Mouse (Mus musculus): ENCODE results near the gene Gm8127.
"Not testable (repeated sequence)": the region's sequence is repeated elsewhere in the genome, so short reads cannot be mapped to it uniquely, and the experiment has no call there.

Gm8127 gene

GRCm38 (mm10) chr14:43293503-43293902 lies at the start of gene Gm8127:
Gm8127 (minus strand) TSS chr14:43293832.
- in situ Hi-C loops (cut with MboI): not testable (repeated sequence)

DNA sequence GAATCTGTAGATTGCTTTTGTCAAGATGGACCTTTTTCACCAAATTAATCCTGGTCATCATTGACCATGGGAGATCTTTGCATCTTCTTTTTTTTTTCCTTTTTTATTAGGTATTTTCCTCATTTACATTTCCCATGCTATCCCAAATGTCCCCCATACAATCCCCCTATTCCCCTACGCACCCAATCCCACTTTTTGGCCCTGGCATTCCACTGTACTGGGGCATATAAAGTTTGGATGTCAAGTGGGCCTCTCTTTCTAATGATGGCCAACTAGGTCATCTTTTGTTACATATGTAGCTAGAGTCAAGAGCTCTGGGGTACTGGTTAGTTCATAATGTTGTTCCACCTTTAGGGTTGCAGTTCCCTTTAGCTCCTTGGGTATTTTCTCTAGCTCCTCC lies 44.0 kb upstream of the Gm8127 start:
- in situ Hi-C loops (cut with MboI): not testable (repeated sequence)

- in situ Hi-C loops (cut with MboI): not testable (repeated sequence)
Observed at GRCm38 (mm10) chr14:43331362-43331880, 37.8 kb upstream of the Gm8127 start.

GRCm38 (mm10) chr14:43328603-43329002 lies 35.0 kb upstream of the Gm8127 start:
- in situ Hi-C loops (cut with MboI): not testable (repeated sequence)

DNA sequence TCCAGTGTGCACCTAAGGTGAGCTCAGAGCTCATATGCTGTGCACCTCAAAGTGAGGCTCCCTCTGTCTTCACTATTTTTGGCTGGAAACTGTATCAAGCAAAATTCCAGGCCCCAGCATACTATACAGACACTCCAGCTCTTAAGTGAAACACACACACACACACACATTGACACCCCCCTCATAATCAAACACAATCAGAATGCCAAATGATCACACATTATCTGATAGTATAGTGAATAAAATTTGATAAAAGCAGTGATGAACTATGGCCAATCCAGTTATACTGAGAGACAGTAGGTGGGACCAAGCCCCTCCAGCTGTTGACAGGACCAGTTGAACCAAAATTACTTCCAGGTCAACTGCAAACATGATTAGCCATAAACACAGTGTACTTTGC lies 25.9 kb upstream of the Gm8127 start:
- in situ Hi-C loops (cut with MboI): not testable (repeated sequence)

- in situ Hi-C loops (cut with MboI): not testable (repeated sequence)
Observed at GRCm38 (mm10) chr14:43278681-43279080, 15.0 kb downstream of the Gm8127 start.

GRCm38 (mm10) chr14:43278146-43278545 lies 15.5 kb downstream of the Gm8127 start:
- in situ Hi-C loops (cut with MboI): not testable (repeated sequence)

- in situ Hi-C loops (cut with MboI): not testable (repeated sequence)
Observed at GRCm38 (mm10) chr14:43277468-43277867, 16.2 kb downstream of the Gm8127 start.

GRCm38 (mm10) chr14:43275752-43276151 lies 17.9 kb downstream of the Gm8127 start:
- in situ Hi-C loops (cut with MboI): not testable (repeated sequence)

- in situ Hi-C loops (cut with MboI): not testable (repeated sequence)
Observed at GRCm38 (mm10) chr14:43274986-43275511, 18.6 kb downstream of the Gm8127 start, which contains the start of gene Gm9732. Gm9732 (plus strand) TSS chr14:43275036.

GRCm38 (mm10) chr14:43273161-43273560 lies 20.5 kb downstream of the Gm8127 start:
- in situ Hi-C loops (cut with MboI): not testable (repeated sequence)

- in situ Hi-C loops (cut with MboI): not testable (repeated sequence)
Observed at GRCm38 (mm10) chr14:43269211-43269610, 24.4 kb downstream of the Gm8127 start.

DNA sequence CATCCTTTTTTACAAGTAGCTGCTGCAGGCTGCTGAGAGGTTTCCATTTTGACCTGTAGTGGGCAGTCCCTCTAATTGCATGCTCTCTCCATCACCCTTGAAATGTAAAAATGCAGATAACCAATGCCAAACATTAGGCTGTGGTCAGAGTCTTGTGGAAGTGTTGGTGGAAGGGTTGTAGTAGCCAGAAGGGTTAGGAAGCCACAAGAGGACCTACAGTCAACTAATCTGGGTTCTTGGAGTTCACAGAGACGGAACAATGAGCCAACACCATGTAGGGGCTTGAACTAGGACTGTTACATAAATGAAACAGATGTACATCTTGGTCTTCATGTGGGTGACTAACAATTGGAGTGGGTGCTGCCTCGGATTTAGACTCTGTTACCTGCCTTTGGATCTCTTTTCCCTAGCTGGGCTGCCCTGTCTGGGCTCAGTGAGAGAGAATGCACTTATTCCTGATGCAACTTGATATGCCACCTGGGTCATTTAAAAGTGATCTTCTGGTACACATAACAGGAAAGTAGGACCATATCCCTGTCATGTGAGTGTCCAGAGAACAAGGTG lies 25.0 kb downstream of the Gm8127 start:
- in situ Hi-C loops (cut with MboI): not testable (repeated sequence)

DNA sequence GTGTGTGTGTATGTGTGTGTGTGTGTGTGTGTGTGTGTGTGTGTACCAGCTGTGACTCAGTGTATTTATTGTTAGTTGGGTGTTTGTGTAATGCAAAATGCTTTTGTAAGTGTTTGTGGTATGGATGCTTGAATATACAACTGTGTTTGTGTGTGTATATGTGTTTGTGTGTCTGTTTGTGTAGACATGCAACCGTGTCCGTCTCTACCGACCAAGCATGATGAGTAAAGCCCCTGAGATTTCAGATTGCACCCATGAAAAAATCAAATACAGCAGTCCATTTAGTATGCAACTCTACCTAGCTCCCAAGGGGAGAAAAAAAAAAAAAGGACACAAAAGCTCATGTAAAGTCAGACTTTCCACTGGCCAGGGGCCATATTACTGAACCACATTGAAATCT lies 30.2 kb downstream of the Gm8127 start:
- in situ Hi-C loops (cut with MboI): not testable (repeated sequence)

DNA sequence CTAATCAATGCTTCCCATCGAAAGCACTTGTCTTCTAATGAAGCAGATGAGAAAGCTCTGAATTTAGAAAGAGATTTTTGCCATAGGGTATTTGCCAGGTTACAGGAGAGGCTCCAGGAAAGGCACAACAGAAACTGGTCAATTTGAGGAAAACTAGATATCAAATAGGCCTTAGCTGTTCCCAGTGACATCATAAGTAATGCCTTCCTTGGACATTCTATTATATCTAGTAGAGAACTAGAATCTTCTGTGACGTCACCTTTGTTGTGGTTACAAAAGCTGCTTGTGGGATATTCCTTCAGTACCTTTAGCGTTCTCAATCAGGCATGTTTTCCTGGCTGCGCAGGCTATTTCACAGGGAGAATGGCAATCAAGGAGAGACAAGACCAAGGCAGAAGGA lies 35.3 kb downstream of the Gm8127 start, which contains the start of gene Gm8126:
TSS of gene Gm8126 (plus strand) at position 301 of the 400 bp plus-strand sequence.
- in situ Hi-C loops (cut with MboI): not testable (repeated sequence)

DNA sequence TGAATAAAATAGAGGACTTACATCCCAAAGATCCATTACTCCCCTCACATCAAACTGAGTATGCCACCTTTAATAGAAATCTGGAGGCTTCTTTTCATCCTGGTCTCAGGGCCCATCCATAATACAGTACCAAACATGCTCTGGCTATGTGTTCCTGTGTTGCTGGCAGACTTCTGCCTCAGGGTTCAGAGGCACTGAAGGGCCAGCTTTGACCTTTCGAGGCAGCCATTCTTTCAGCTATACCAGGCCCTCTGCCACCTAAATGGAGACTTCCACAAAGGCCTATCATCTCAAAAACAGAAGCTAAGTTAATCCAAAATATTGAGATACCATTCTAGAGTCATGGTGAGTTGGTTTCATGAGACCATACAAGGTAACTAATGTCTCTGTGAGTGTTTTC lies 37.1 kb downstream of the Gm8127 start:
- in situ Hi-C loops (cut with MboI): not testable (repeated sequence)

DNA sequence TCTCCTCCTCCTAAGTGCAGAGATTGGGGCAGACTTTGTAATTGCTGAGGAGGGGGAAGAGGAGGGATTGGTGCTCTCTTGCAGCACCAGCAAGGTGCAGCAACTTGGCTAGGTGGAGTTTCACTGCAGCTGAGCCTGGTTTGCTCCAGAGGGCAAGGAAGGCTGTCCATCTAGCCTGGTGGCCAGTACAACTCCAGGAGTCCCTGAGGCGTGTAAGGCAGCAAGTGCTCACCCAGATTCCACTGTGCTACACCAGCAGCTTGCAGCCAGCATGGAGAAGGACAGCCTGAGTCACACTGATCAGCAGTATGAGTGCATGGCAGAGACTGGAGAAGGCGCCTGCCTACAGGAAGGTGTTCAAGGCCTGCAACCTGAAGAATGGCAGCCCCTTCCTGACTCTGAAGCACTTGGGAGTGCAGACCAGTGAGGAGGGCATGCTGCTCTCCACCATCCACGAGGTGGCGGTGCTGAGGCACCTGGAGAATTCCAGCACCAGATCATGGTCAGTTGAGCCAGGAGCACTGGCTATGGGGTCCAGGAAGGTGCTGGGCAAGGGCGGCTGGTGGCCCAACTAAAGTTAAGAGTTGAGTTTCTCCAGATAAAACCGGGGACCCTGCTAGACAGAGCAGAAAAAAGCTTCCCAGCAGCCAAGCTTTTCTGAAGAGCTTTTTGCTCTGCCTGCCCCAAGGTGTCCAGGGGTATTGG lies 42.9 kb downstream of the Gm8127 start:
- in situ Hi-C loops (cut with MboI): not testable (repeated sequence)

- in situ Hi-C loops (cut with MboI): not testable (repeated sequence)
Observed at GRCm38 (mm10) chr14:43249611-43250170, 43.9 kb downstream of the Gm8127 start.
